Mouse (Mus musculus): Measurements from ENCODE around the gene Snx7. TPM values are rescaled to one million over a fixed set of nuclear protein-coding genes. Genes with fewer than 3 reads are reported as not detected.
A peak's percentile ranks its signal among the peaks of the same experiment; 100 is the strongest.

The Snx7 gene
- polyA plus RNA-seq, 1 experiment from 2014 or later = 9.0 TPM

DNA sequence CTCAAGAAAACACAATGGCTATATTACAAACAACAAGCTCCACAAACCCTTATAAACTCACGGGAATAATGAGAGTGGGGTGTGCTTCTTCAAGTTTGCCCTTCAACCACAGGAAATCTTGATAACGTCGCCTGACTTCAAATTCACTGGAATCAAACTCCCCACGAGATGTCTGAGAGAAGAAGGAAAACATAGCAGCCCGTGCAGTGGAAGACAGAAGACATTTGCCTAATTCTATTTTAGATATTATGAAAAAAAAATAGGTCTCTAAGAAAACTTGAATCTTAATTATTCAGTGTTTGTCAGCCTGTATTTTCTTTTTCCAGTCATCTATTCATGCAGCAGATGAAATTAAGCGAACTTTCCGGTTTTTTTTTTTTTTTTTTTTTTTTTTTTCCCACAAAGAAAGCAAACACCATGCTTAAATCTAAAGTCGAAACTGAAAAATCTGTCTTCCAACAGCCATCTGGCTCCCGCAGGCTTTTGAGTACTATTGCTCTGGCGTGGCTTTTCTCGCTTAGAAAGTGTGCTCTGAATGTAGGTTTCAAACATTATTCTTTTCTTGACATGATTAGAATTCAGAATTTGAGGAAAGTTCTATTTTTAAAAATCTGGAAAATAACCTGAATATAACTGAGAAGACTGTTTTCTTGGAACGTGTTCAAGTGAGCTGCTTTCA, 28.7 kb downstream of the Snx7 start:
- no peaks in the 10 kb centered on the region for H3K36me3 ChIP-seq (ENCODE audit: control insufficient read depth, insufficient read depth, low read length)
- no peak overlapping the region for H3K4me3 ChIP-seq (replicated peaks; ENCODE audit: low read depth, low read length)
- H3K4me1 ChIP-seq (ENCODE audit: control insufficient read depth, insufficient read depth, low read length) = no peaks in the 10 kb centered on the region
- ATAC-seq (ENCODE audit: low FRiP score, low TSS enrichment) (no peak), DNase-seq (no peak)
- WGBS = 77% methylated on average over 12 of the region's 12 CpGs
- no peak overlapping the region for H3K4me2 ChIP-seq (ENCODE audit: low read length)
- no peak overlapping the region for H3K9ac ChIP-seq (replicated peaks; ENCODE audit: low read length)
- H3K27ac ChIP-seq (replicated peaks; ENCODE audit: low read depth, low read length) = no peak overlapping the region
- no peaks in the 10 kb centered on the region for H3K9me3 ChIP-seq (ENCODE audit: control insufficient read depth, low read length)
- H3K27me3 ChIP-seq (ENCODE audit: control insufficient read depth, insufficient read depth, low read length) = no peaks in the 10 kb centered on the region

DNA sequence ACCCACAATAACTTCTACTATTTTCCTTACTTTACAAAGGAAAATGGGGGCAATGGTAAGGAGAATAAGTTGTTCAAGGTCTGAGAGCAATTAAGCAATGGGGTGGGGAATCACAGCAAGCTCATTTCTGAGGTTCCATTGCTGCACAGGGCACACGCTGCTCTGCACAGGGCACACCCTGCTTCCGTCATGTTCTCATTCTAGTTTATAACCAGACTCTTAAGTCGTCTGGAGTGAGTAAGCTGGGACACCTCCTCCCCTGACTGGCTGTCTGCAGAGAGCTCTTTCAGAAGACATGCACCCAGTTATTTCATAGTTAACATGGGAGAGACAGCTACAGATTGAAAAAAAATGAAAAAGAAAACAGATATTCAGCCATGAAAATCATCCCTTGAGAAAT, 30.7 kb downstream of the Snx7 start:
- Histone ChIP-seq H3K4me2 (ENCODE audit: low read length) (no peak overlapping the region), H3K9me3 (ENCODE audit: control insufficient read depth, low read length) (no peaks in the 10 kb centered on the region), H3K4me1 (ENCODE audit: control insufficient read depth, insufficient read depth, low read length) (no peaks in the 10 kb centered on the region), H3K9ac (replicated peaks; ENCODE audit: low read length) (no peak overlapping the region), H3K27me3 (ENCODE audit: control insufficient read depth, insufficient read depth, low read length) (no peaks in the 10 kb centered on the region), H3K36me3 (ENCODE audit: control insufficient read depth, insufficient read depth, low read length) (no peaks in the 10 kb centered on the region), H3K27ac (replicated peaks; ENCODE audit: low read depth, low read length) (no peak overlapping the region), H3K4me3 (replicated peaks; ENCODE audit: low read depth, low read length) (no peak overlapping the region)
- DNase-seq (no peak), ATAC-seq (ENCODE audit: low FRiP score, low TSS enrichment) (no peak)
- 73% methylated on average over 3 of the region's 3 CpGs for WGBS

DNA sequence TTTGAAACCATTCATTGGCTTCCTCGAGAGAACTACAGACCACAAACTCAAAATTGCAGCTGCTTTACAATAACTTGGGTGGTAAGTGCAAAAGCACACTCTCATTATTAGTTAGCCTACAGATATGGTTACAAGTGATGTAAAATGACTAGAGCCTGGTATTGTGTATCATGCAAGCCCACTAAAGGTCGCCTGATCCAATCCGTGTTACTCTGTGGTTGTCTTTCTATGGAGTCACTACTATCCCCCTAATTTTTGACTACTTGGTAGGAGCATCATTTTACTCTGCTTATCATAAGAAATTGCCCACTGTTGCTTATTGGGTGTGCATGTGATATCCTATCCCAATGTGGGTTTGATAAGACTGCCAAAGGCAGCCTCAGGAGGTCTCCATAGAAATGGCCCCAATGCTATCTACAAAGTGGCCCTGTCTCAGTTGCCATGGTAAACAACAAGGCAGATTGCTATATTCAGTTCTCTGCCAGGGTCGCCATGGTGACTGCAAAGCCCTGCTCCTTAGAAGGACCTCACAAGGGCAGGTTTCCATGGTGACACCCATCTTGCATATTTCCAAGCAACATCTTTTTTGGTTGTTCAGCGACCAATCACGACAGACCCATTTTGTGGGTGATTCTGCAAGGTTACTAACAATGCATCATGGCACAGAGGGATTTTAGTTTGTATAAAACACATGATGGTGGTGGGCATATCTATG, 42.1 kb downstream of the Snx7 start:
- ATAC-seq (ENCODE audit: low FRiP score, low TSS enrichment) = peak; percentile 94
- H3K4me2 ChIP-seq (ENCODE audit: low read length) = no peak overlapping the region
- H3K9ac ChIP-seq (replicated peaks; ENCODE audit: low read length) = no peak overlapping the region
- H3K9me3 ChIP-seq (ENCODE audit: control insufficient read depth, low read length) = no peaks in the 10 kb centered on the region
- no peaks in the 10 kb centered on the region for H3K27me3 ChIP-seq (ENCODE audit: control insufficient read depth, insufficient read depth, low read length)
- H3K27ac ChIP-seq (replicated peaks; ENCODE audit: low read depth, low read length) = peak overlapping the region; percentile 6
- H3K4me1 ChIP-seq (ENCODE audit: control insufficient read depth, insufficient read depth, low read length) = peaks cover 11% of the 10 kb centered on the region
- peak; percentile 87 for DNase-seq
- H3K4me3 ChIP-seq (replicated peaks; ENCODE audit: low read depth, low read length) = no peak overlapping the region
- WGBS = 45% methylated on average over 6 of the region's 6 CpGs
- H3K36me3 ChIP-seq (ENCODE audit: control insufficient read depth, insufficient read depth, low read length) = no peaks in the 10 kb centered on the region

DNA sequence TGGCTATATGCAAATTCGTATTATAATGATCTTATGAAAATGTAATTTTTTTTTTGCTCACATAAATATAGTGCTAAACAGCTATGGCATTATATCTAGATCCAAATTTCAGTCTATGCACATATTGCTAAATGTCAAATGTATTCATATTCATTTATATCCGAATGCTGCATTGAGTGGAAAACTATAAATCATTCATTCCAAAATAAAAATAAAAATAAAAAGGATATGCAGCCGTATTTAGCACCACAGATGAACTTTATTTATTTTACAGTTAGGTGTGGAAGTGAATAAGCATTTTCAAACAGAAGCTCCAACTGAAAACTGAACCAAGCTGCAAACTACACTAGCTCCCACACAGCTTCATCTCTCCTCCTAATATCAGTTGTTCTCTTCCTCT, 45.5 kb downstream of the Snx7 start:
- Histone ChIP-seq H3K4me2 (ENCODE audit: low read length) (no peak overlapping the region), H3K27me3 (ENCODE audit: control insufficient read depth, insufficient read depth, low read length) (no peaks in the 10 kb centered on the region), H3K4me3 (replicated peaks; ENCODE audit: low read depth, low read length) (no peak overlapping the region), H3K4me1 (ENCODE audit: control insufficient read depth, insufficient read depth, low read length) (peaks cover 11% of the 10 kb centered on the region), H3K27ac (replicated peaks; ENCODE audit: low read depth, low read length) (no peak overlapping the region), H3K36me3 (ENCODE audit: control insufficient read depth, insufficient read depth, low read length) (no peaks in the 10 kb centered on the region), H3K9ac (replicated peaks; ENCODE audit: low read length) (no peak overlapping the region), H3K9me3 (ENCODE audit: control insufficient read depth, low read length) (no peaks in the 10 kb centered on the region)
- DNase-seq (no peak), ATAC-seq (ENCODE audit: low FRiP score, low TSS enrichment) (no peak)
- 91% methylated on average over 3 of the region's 3 CpGs for WGBS

- 97% methylated on average over 1 of the region's 1 CpGs for WGBS
- no peak for DNase-seq
- no peaks in the 10 kb centered on the region for H3K27me3 ChIP-seq (ENCODE audit: control insufficient read depth, insufficient read depth, low read length)
Observed at GRCm38 (mm10) chr3:117817635-117818034, 51.1 kb downstream of the Snx7 start.

DNA sequence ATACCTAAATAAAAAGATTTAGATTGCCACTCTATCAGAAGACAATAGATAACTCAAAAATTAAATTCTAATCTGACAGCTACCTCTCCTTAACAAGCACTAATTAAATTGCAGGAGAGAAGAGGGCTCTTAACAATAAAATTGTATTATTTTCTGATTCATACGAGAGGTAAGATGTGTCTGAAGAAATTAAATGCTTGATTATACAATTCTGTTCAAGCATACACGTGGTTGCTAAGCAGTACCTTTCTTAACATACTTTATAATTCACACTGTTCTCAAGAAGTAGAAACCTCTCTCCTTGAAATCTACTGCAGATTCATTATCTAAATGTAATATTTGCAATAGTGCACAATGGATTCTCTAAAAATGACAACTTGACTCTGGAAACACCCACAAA, 54.5 kb downstream of the Snx7 start:
- DNase-seq (no peak), ATAC-seq (ENCODE audit: low FRiP score, low TSS enrichment) (no peak)
- Histone ChIP-seq H3K27ac (replicated peaks; ENCODE audit: low read depth, low read length) (no peak overlapping the region), H3K4me1 (ENCODE audit: control insufficient read depth, insufficient read depth, low read length) (no peaks in the 10 kb centered on the region), H3K9me3 (ENCODE audit: control insufficient read depth, low read length) (no peaks in the 10 kb centered on the region), H3K36me3 (ENCODE audit: control insufficient read depth, insufficient read depth, low read length) (no peaks in the 10 kb centered on the region), H3K4me3 (replicated peaks; ENCODE audit: low read depth, low read length) (no peak overlapping the region), H3K27me3 (ENCODE audit: control insufficient read depth, insufficient read depth, low read length) (no peaks in the 10 kb centered on the region), H3K9ac (replicated peaks; ENCODE audit: low read length) (no peak overlapping the region), H3K4me2 (ENCODE audit: low read length) (no peak overlapping the region)
- 77% methylated on average over 2 of the region's 2 CpGs for WGBS

More at GRCm38 (mm10) chr3:117817635-117818034, 51.1 kb downstream of the Snx7 start:
- no peaks in the 10 kb centered on the region for H3K4me1 ChIP-seq (ENCODE audit: control insufficient read depth, insufficient read depth, low read length)
- no peaks in the 10 kb centered on the region for H3K36me3 ChIP-seq (ENCODE audit: control insufficient read depth, insufficient read depth, low read length)
- no peak overlapping the region for H3K27ac ChIP-seq (replicated peaks; ENCODE audit: low read depth, low read length)
- no peak for ATAC-seq (ENCODE audit: low FRiP score, low TSS enrichment)
- no peaks in the 10 kb centered on the region for H3K9me3 ChIP-seq (ENCODE audit: control insufficient read depth, low read length)
- H3K9ac ChIP-seq (replicated peaks; ENCODE audit: low read length) = no peak overlapping the region
- no peak overlapping the region for H3K4me3 ChIP-seq (replicated peaks; ENCODE audit: low read depth, low read length)
- H3K4me2 ChIP-seq (ENCODE audit: low read length) = no peak overlapping the region

DNA sequence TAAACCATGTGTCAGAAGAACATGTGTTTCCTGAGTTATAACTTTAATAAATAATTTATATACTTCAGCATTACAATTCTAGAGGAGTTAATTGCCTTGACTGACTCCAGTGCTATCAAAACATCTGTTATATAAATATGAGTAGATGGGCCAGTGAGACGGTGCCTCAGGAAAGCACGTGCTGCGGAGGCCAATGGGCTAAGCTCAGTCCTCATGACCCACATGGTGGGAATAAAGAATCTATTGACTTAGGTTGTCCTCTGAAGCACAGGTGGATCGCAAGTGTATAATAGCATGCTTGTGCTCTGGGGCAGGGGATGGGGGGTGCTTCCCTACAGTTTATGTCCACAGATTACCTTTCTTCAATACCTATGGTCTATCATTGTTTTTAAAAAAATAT, 56.6 kb downstream of the Snx7 start:
- Histone ChIP-seq H3K9me3 (ENCODE audit: control insufficient read depth, low read length) (no peaks in the 10 kb centered on the region), H3K4me3 (replicated peaks; ENCODE audit: low read depth, low read length) (no peak overlapping the region), H3K4me2 (ENCODE audit: low read length) (no peak overlapping the region), H3K36me3 (ENCODE audit: control insufficient read depth, insufficient read depth, low read length) (no peaks in the 10 kb centered on the region), H3K27ac (replicated peaks; ENCODE audit: low read depth, low read length) (no peak overlapping the region), H3K4me1 (ENCODE audit: control insufficient read depth, insufficient read depth, low read length) (no peaks in the 10 kb centered on the region), H3K27me3 (ENCODE audit: control insufficient read depth, insufficient read depth, low read length) (no peaks in the 10 kb centered on the region), H3K9ac (replicated peaks; ENCODE audit: low read length) (no peak overlapping the region)
- DNase-seq (no peak), ATAC-seq (ENCODE audit: low FRiP score, low TSS enrichment) (no peak)
- 87% methylated on average over 4 of the region's 4 CpGs for WGBS

- no peak overlapping the region for H3K4me3 ChIP-seq (replicated peaks; ENCODE audit: low read depth, low read length)
- no peak for ATAC-seq (ENCODE audit: low FRiP score, low TSS enrichment)
- DNase-seq = no peak
Observed at GRCm38 (mm10) chr3:117805782-117806181, 63.0 kb downstream of the Snx7 start.

GRCm38 (mm10) chr3:117794501-117794900, 74.2 kb downstream of the Snx7 start:
- ATAC-seq (ENCODE audit: low FRiP score, low TSS enrichment) = no peak
- no peak for DNase-seq
- no peak overlapping the region for H3K27ac ChIP-seq (replicated peaks; ENCODE audit: low read depth, low read length)
- no peak overlapping the region for H3K4me2 ChIP-seq (ENCODE audit: low read length)
- no peak overlapping the region for H3K9ac ChIP-seq (replicated peaks; ENCODE audit: low read length)
- H3K4me3 ChIP-seq (replicated peaks; ENCODE audit: low read depth, low read length) = no peak overlapping the region
- no peaks in the 10 kb centered on the region for H3K27me3 ChIP-seq (ENCODE audit: control insufficient read depth, insufficient read depth, low read length)
- H3K36me3 ChIP-seq (ENCODE audit: control insufficient read depth, insufficient read depth, low read length) = no peaks in the 10 kb centered on the region
- no peaks in the 10 kb centered on the region for H3K4me1 ChIP-seq (ENCODE audit: control insufficient read depth, insufficient read depth, low read length)
- H3K9me3 ChIP-seq (ENCODE audit: control insufficient read depth, low read length) = no peaks in the 10 kb centered on the region; the same call in 1 of the 2 replicates

More at GRCm38 (mm10) chr3:117805782-117806181, 63.0 kb downstream of the Snx7 start:
- no peaks in the 10 kb centered on the region for H3K36me3 ChIP-seq (ENCODE audit: control insufficient read depth, insufficient read depth, low read length)
- H3K4me2 ChIP-seq (ENCODE audit: low read length) = no peak overlapping the region
- no peaks in the 10 kb centered on the region for H3K27me3 ChIP-seq (ENCODE audit: control insufficient read depth, insufficient read depth, low read length)
- no peaks in the 10 kb centered on the region for H3K9me3 ChIP-seq (ENCODE audit: control insufficient read depth, low read length)
- no peak overlapping the region for H3K27ac ChIP-seq (replicated peaks; ENCODE audit: low read depth, low read length)
- H3K4me1 ChIP-seq (ENCODE audit: control insufficient read depth, insufficient read depth, low read length) = no peaks in the 10 kb centered on the region
- 91% methylated on average over 6 of the region's 6 CpGs for WGBS
- no peak overlapping the region for H3K9ac ChIP-seq (replicated peaks; ENCODE audit: low read length)

Measured in midbrain, embryonic 14.5 days (tissue).